Mouse (Mus musculus) C2C12 (cell line): ENCODE measurements around the gene Neu2. TPM values are rescaled to one million over a fixed set of nuclear protein-coding genes. Genes with fewer than 3 reads are reported as not detected.

Experiments
- H3K27me3 ChIP-seq: one replicate; pipeline ENCODE4 v1.6.1; 2011; ENCODE audit not compliant: control insufficient read depth, insufficient read depth, insufficient read length
- H3K36me3 ChIP-seq: one replicate; pipeline ENCODE4 v1.6.1; 2011; ENCODE audit not compliant: control insufficient read depth, insufficient read depth
- H3K4me3 ChIP-seq: one replicate; pipeline ENCODE4 v1.5.1; 2011; ENCODE audit warnings: mild to moderate bottlenecking, control low read depth; ENCODE audit not compliant: poor library complexity, insufficient read depth, severe bottlenecking
- H3K79me2 ChIP-seq: one replicate; pipeline ENCODE4 v1.6.1; 2011; ENCODE audit not compliant: control insufficient read depth, insufficient read depth
- H3K79me3 ChIP-seq: one replicate; pipeline ENCODE4 v1.6.1; 2011; ENCODE audit warnings: low read depth, control low read depth
- H3ac ChIP-seq: one replicate; pipeline ENCODE3; 2011; ENCODE audit warnings: low read depth; ENCODE audit not compliant: control insufficient read depth, insufficient read length
- CEBPB ChIP-seq: IDR thresholded peaks from one replicate; pipeline ENCODE4 v1.6.1; 2011; ENCODE audit warnings: low read depth, mild to moderate bottlenecking, control low read depth, moderate library complexity
- CTCF ChIP-seq: IDR thresholded peaks from one replicate; pipeline ENCODE4 v1.5.1; 2011; ENCODE audit not compliant: control insufficient read depth, insufficient read depth, insufficient read length
- FOSL1 ChIP-seq: IDR thresholded peaks from one replicate; pipeline ENCODE4 v1.8.0; 2011; ENCODE audit warnings: mild to moderate bottlenecking, low read length; ENCODE audit not compliant: poor library complexity, insufficient read depth, severe bottlenecking
- MAX ChIP-seq: IDR thresholded peaks from one replicate; pipeline ENCODE4 v1.6.1; 2011; ENCODE audit warnings: mild to moderate bottlenecking, control low read depth
- MYOD1 ChIP-seq: IDR thresholded peaks from one replicate; pipeline ENCODE4 v1.6.1; 2011; ENCODE audit warnings: low read depth; ENCODE audit not compliant: control insufficient read depth, insufficient read length
- MYOG ChIP-seq: IDR thresholded peaks from one replicate; pipeline ENCODE4 v1.6.1; 2011; ENCODE audit not compliant: control insufficient read depth, insufficient read length; ENCODE audit errors: extremely low read depth
- USF1 ChIP-seq: IDR thresholded peaks from one replicate; pipeline ENCODE4 v1.6.1; 2011; ENCODE audit warnings: low read depth, mild to moderate bottlenecking, control low read depth, moderate library complexity
- polyA plus RNA-seq: library from polyadenylated mRNA; unstranded; fragments of >200 nt; fragmentation: generic; extraction: Trizol; gene quantifications from one replicate; pipeline ENCODE4 v1.2.1, GENCODE M21; 2012; ENCODE audit warnings: missing spikeins

Gene Neu2
- polyA plus RNA-seq, 1 experiment: not detected

DNA sequence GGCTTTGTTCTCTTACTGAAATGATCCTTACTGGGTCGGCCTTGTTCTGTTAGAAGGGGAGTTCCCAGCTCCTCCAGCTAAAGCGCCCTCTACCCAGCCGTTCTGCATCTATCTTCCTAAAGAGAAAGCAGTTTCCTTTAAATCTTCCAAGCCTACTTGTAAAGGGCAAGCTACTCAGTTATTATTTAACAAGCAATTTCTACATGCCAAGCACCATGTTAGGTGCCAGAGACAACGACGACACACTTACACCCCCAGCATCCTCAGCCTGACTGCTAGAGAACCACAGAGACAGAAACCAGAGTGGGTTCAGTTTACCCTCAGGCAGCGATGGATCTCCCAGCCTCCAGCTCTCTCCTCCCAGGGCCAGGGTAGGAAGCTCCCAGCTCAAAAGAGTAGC, 1.8 kb upstream of the Neu2 start:
- no peak overlapping the region for H3K4me3 ChIP-seq
- no peaks in the 10 kb centered on the region for H3K79me2 ChIP-seq
- no peak overlapping the region for H3ac ChIP-seq
- no peaks in the 10 kb centered on the region for H3K79me3 ChIP-seq
- H3K36me3 ChIP-seq: peaks cover 7% of the 10 kb centered on the region
- H3K27me3 ChIP-seq: no peaks in the 10 kb centered on the region
- TF ChIP-seq USF1: no peak
- no peak for TF ChIP-seq CEBPB
- TF ChIP-seq MYOG: no peak
- TF ChIP-seq MYOD1: no peak
- no peak for TF ChIP-seq MAX
- no peak for TF ChIP-seq CTCF
- TF ChIP-seq FOSL1: no peak

DNA sequence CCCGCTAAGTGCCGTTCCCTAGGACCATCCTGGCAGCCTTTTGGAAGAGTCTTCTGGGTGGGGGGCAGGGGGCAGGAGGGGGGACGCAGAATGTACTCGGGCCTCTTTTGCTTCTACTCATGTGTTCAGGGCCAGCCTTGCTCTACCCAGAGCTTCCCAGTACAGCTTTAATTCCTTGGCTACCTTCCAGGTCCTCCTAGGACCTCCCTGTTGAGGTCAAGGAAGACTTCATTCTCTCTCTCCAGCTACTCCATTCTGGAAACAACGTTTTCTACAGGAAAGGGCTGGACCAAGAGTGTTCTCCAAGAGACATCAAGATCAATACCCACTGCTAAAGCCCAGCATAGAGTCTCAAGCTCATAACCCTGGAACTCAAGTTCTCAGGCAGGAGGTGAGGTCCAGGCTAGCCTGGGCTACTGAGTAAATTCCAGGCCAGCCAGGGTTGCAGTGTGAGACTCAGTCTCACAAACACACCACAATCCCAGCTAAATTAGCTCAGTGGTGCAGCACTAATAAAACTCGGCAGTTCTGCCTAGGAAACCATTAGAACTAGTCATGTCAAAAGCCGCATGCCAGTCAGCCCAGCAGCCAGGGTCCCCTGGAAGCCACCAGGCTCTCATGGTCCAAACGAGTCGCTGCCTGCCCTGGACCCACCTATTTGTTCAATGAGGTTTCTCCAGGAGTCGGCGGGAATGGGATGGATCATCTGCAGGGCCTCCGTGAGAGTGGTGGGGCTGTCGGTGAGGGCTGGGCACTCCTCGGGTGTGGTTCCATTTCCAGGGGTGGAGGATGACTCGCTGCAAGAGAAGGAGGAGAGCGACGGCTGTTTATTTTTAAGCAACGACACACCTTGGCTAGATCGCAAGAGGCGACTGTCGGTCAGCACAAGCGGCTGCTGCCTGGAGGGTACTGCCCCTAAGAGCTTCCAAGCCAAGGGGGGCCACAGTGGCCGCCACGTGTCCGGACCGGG, 813 bp upstream of the Neu2 start:
- H3K79me2 ChIP-seq: no peaks in the 10 kb centered on the region
- peak overlapping the region; percentile 93 for H3ac ChIP-seq
- H3K4me3 ChIP-seq: peak overlapping the region; percentile 41
- TF ChIP-seq USF1 (no peak), CTCF (no peak), FOSL1 (no peak), CEBPB (no peak), MAX (no peak), MYOG (no peak), MYOD1 (no peak)
- H3K27me3 ChIP-seq: no peaks in the 10 kb centered on the region
- H3K36me3 ChIP-seq: peaks cover 7% of the 10 kb centered on the region
- no peaks in the 10 kb centered on the region for H3K79me3 ChIP-seq

DNA sequence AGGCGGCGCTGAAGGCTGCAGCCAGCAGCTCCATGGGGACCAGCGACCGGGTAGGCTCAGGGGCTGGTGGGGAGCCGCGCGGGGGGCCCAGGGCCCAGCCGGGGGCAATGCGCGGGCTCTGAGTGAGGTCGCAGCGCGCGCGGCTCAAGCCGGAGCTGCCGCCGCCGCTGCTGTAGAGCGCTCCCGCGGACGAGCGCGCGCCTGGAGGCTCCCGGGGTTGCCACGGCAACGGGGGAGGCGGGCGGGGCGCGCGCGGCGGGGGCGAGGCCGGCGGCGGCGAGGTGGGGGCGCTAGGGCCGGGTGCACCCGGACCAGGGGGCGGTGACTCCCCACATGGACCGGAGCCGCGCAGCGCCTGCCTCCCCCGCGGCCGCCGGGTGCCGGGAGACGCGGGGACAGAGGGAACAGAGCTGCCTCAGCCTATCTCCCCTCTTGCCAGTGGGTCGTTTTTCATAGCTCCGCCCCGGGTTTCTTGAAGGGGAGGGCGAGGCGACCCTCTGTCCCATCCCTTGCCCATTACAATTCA, 540 bp downstream of the Neu2 start:
- no peaks in the 10 kb centered on the region for H3K79me2 ChIP-seq
- H3K79me3 ChIP-seq: no peaks in the 10 kb centered on the region
- peak overlapping the region; percentile 93 for H3ac ChIP-seq
- H3K4me3 ChIP-seq: peak overlapping the region; percentile 41
- peaks cover 7% of the 10 kb centered on the region for H3K36me3 ChIP-seq
- H3K27me3 ChIP-seq: no peaks in the 10 kb centered on the region
- TF ChIP-seq USF1: no peak
- TF ChIP-seq CEBPB: no peak
- no peak for TF ChIP-seq MYOD1
- TF ChIP-seq MYOG: no peak
- TF ChIP-seq FOSL1: no peak
- no peak for TF ChIP-seq MAX

DNA sequence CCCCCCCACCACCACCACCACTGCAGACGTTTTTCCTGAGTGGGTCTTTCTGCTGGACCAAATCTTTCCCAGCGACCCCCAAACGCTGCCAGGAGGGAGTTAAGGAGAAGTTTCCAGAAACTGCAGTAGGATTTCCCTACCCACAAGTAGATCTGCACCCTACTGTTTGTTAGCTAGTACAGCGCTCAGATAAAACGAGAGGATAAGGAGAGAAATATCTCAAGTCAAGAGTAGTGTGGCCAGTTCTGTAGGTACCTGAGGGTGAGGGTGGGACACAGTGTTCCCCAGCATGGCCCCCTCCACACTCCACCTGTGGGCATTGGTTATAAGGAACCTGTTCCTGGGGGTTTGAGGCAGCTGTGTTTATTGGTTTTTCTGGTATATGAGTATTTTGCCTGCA, 1.2 kb downstream of the Neu2 start:
- Histone ChIP-seq H3K4me3 (no peak overlapping the region), H3K79me3 (no peaks in the 10 kb centered on the region), H3K79me2 (no peaks in the 10 kb centered on the region), H3K36me3 (peaks cover 4% of the 10 kb centered on the region), H3K27me3 (no peaks in the 10 kb centered on the region), H3ac (no peak overlapping the region)
- TF ChIP-seq USF1: no peak
- no peak for TF ChIP-seq MAX
- no peak for TF ChIP-seq CEBPB
- no peak for TF ChIP-seq MYOG
- no peak for TF ChIP-seq MYOD1
- TF ChIP-seq FOSL1: no peak
- no peak for TF ChIP-seq CTCF

DNA sequence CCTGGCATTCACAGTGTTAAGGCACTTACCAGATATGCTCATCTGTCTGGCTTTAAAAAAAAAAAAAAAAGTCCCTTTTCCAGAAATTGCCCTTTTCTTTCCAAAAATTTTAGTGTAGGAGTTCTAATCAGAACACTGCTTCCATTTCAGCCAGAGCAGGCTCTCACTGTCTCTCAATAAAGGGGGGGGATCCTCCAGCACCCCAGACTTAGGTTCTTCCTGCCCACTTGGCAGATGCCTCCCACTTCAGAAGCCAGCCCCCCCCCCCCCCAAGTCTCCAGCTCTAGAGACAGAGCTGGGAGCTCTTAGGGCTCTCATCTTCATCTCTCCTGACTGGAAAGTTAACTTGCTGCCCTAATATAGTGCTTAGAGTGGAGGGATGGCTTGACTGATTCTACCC, 10.8 kb downstream of the Neu2 start:
- no peak overlapping the region for H3ac ChIP-seq

More for the DNA sequence above, 10.8 kb downstream of the Neu2 start:
- TF ChIP-seq CEBPB: no peak
- no peak for TF ChIP-seq MYOD1
- TF ChIP-seq FOSL1: no peak
- TF ChIP-seq CTCF: no peak
- no peak for TF ChIP-seq MYOG
- no peak for TF ChIP-seq USF1
- no peak for TF ChIP-seq MAX
- Histone ChIP-seq H3K79me3 (no peaks in the 10 kb centered on the region), H3K79me2 (no peaks in the 10 kb centered on the region), H3K4me3 (no peak overlapping the region), H3K36me3 (no peaks in the 10 kb centered on the region), H3K27me3 (no peaks in the 10 kb centered on the region)
